Mouse (Mus musculus): ENCODE measurements at regions not wholly inside any gene's neighbourhood (a gene's known extent, or its start where the extent isn't known, plus 50 kb on each side); places are given as distances from the start of the nearest gene placed in this dataset.

DNA sequence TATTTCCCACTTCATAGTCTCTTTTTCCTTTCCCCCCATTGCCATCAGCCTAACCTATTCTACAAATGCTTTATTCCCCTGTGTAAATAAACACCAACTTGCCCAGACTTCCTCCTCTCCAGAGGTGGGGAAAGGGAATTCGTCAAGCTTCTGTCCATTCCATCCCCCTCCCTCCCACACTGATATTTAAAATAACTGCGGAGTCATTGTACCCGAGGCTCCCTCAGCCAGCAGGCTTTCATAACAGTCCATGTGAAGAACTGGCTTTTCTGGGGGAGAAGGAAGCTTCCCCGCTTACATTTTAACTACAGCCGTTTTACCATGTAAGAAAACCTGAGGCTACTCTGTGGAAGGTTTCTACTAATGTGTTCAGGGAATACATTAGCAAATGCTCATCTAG is 193.1 kb upstream of the Cnksr2 start:
- peak; percentile 14 for DNase-seq (ENCODE audit: low read depth)
- TF ChIP-seq CTCF (IDR thresholded peaks at IDR 0.05; ENCODE audit: borderline replicate concordance, extremely low read depth, insufficient read depth, insufficient read length) (no peak), POLR2A (IDR thresholded peaks at IDR 0.05; ENCODE audit: borderline replicate concordance, extremely low read depth, insufficient read depth, insufficient read length, poor library complexity, severe bottlenecking) (no peak)

DNA sequence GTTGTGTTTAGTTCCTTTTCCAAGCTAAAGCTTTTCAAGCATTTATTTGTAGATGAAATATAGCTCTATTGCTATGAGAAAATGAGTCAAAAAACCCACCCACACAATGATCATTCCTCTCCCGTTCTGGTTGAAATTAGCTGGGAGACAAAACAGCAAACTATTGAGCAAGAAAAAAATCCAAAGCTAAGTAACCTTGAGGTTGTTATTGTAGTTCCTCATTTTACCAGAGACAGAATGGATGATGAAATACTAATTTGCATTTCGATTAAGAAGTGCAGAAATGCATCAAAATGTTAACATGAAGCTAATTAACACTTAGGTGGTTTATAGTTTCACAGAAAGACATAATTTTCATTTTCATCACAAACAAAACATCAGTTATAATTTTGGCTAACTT is 166.1 kb upstream of the Cnksr2 start:
- TF ChIP-seq POLR2A (IDR thresholded peaks at IDR 0.05; ENCODE audit: borderline replicate concordance, extremely low read depth, insufficient read depth, insufficient read length, poor library complexity, severe bottlenecking) (no peak), CTCF (IDR thresholded peaks at IDR 0.05; ENCODE audit: borderline replicate concordance, extremely low read depth, insufficient read depth, insufficient read length) (no peak)

DNA sequence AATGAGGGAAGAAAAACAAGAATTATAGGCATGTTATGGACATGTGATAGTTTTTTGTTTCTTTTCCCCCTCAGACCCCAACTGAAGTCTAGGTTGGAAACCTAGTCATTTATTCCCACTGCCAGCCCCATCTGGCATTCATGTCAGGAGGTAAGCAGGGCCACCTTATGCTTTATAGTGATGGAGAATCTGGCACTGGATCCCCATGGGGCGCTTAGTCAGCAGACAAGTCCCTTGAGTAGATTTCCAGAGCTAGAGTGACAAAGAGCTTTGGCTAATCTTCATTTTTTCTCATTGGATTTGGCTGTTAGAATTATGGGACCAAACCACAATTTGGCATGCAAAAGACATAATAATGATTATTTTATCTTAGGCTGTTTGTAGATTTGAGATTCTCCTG is 152.4 kb upstream of the Cnksr2 start:
- TF ChIP-seq CTCF (IDR thresholded peaks at IDR 0.05; ENCODE audit: borderline replicate concordance, extremely low read depth, insufficient read depth, insufficient read length) (no peak), POLR2A (IDR thresholded peaks at IDR 0.05; ENCODE audit: borderline replicate concordance, extremely low read depth, insufficient read depth, insufficient read length, poor library complexity, severe bottlenecking) (no peak)
- peak; percentile 4 for DNase-seq (ENCODE audit: low read depth)

More for the DNA sequence above, 166.1 kb upstream of the Cnksr2 start:
- DNase-seq (ENCODE audit: low read depth): no peak

DNA sequence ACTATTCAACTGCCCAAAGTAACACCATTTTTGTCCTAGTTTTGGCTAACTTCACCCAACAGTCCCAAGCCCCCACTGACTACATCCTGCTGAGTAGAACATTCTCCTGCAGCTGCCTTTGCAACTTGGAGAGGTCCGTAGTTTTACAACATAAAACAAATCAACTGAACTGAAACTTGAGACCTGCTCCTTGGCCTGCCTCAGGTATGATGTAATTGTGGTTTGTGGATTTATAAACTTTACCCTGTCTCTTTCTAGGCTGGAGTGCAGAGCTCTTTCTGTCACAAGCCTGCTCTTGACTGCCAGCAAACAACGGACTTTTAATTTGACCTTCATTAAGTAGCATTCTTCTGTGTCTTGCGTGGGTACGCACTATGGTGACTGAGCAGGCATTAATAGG is 138.4 kb upstream of the Cnksr2 start:
- no peak for TF ChIP-seq POLR2A (IDR thresholded peaks at IDR 0.05; ENCODE audit: borderline replicate concordance, extremely low read depth, insufficient read depth, insufficient read length, poor library complexity, severe bottlenecking)
- no peak for TF ChIP-seq CTCF (IDR thresholded peaks at IDR 0.05; ENCODE audit: borderline replicate concordance, extremely low read depth, insufficient read depth, insufficient read length)
- no peak for DNase-seq (ENCODE audit: low read depth)

DNA sequence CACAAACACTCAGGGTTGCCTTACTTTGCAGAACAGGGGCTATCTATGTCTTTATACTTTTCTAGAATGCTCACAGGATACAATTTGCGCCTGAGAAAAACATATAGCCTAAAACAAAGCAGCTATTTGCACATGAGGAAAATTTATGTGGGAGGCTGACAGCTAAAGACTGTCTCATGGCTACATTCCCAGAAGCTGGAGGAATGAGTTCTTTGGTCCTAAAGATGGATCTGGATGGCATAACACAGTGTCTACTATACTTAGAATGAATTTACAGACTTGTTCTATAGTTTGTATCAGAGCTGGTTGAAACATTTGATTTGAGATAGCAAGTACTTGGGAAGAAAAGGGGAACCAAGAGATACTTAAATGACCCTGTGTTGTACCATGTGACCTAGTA is 137.3 kb upstream of the Cnksr2 start:
- no peak for DNase-seq (ENCODE audit: low read depth)
- TF ChIP-seq POLR2A (IDR thresholded peaks at IDR 0.05; ENCODE audit: borderline replicate concordance, extremely low read depth, insufficient read depth, insufficient read length, poor library complexity, severe bottlenecking) (no peak), CTCF (IDR thresholded peaks at IDR 0.05; ENCODE audit: borderline replicate concordance, extremely low read depth, insufficient read depth, insufficient read length) (no peak)

DNA sequence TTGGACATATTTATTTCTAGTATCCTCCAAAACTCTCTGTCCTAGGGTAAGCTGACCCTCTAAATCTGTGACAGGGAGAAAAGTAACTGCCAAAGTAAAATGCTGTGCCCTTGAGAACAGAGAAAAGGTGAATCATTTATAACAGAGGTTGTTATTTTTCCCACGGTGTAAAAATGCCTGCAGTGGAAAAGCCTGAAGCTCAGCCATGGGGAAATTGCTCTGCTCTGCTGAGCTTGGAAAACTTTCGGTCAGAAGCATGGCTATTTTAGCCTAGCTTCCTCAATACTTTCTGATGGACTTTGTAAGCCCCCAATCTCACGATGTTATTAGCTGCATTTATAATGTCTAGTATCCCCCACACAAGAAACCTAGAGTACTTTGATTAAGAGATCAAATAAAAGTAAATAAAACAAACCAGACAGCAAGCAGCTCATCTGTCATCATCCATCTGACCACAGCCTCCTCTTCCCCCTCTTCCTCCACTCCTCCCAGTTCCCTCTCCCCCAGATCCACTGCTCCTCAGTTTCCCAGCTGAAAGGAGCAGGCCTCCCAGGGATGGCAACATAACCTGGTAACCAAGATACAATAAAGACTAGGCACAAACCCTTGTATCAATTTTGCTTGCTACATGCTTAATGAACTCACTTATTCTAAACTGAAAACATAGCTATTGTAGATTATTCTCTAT is 92.9 kb upstream of the Cnksr2 start:
- TF ChIP-seq POLR2A (IDR thresholded peaks at IDR 0.05; ENCODE audit: borderline replicate concordance, extremely low read depth, insufficient read depth, insufficient read length, poor library complexity, severe bottlenecking) (no peak), CTCF (IDR thresholded peaks at IDR 0.05; ENCODE audit: borderline replicate concordance, extremely low read depth, insufficient read depth, insufficient read length) (no peak)
- DNase-seq (ENCODE audit: low read depth): no peak

DNA sequence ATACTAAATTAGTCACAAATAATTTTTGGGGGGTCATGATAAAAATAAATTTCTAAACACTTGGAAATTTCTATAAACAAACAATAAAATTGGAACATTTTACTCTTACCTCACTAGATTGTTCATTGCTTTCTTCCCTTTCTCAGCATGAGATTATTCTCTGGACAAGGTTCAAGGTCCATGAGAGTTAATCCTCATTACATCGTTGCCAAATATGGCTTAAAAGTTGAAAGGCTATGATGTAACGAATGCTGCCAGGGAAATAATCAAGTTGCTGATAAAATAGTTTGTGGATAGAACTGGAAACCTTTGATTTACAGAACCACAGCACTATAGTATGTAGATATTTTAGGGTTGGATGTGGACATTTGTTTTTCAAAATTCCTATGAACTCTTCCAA is 90.4 kb upstream of the Cnksr2 start:
- no peak for DNase-seq (ENCODE audit: low read depth)
- TF ChIP-seq CTCF (IDR thresholded peaks at IDR 0.05; ENCODE audit: borderline replicate concordance, extremely low read depth, insufficient read depth, insufficient read length) (no peak), POLR2A (IDR thresholded peaks at IDR 0.05; ENCODE audit: borderline replicate concordance, extremely low read depth, insufficient read depth, insufficient read length, poor library complexity, severe bottlenecking) (no peak)
